Mouse (Mus musculus) adrenal gland, adult 18-20 months (tissue): ENCODE data around the gene Gnmt. TPM values are rescaled to one million over a fixed set of nuclear protein-coding genes. Genes with fewer than 3 reads are reported as not detected.

Experiments used
- total RNA-seq, 2 experiments: library from RNA; stranded (reverse); gene quantifications; 1 replicate in 1 of 2; 2 replicates in 1 of 2; pipeline ENCODE4 v1.2.3; 2021

The Gnmt gene
- total RNA-seq, 2 experiments from 2014 or later = 1.2 to 2.0 TPM

Other genes with a start within 250 kb of the Gnmt start
- gene Ttbk1, start 241.5 kb downstream of the Gnmt start, total RNA-seq = 1 to 10 TPM in 1 of 2 experiments, under 1 TPM in 1; 0.96 to 1.0 TPM
- 1 to 10 TPM; 3.2 to 6.0 TPM for gene Dnph1, start 232.5 kb downstream of the Gnmt start, total RNA-seq
- gene Cul9, start 182.8 kb downstream of the Gnmt start, total RNA-seq = 10 to 100 TPM; 24.8 to 30.1 TPM
- 10 to 100 TPM; 40.8 to 66.6 TPM for gene Srf, start 173.0 kb downstream of the Gnmt start, total RNA-seq
- gene Ptk7, start 99.7 kb downstream of the Gnmt start, total RNA-seq = 1 to 10 TPM; 2.7 to 5.8 TPM
- gene Klc4, start 83.1 kb downstream of the Gnmt start, total RNA-seq = 10 to 100 TPM; 35.8 to 47.6 TPM
- 10 to 100 TPM; 97.8 to 99.8 TPM for gene Mrpl2, start 82.9 kb downstream of the Gnmt start, total RNA-seq
- 10 to 100 TPM; 32.1 to 36.3 TPM for gene Cul7, start 78.8 kb downstream of the Gnmt start, total RNA-seq
- gene Rrp36, start 54.8 kb downstream of the Gnmt start, total RNA-seq = 10 to 100 TPM; 25.9 to 29.8 TPM
- 100 to 1,000 TPM; 100 to 107 TPM for gene Mea1, start 50.4 kb downstream of the Gnmt start, total RNA-seq
- 10 to 100 TPM; 47.6 to 69.9 TPM for gene Klhdc3, start 48.3 kb downstream of the Gnmt start, total RNA-seq
- gene Ppp2r5d, start 24.1 kb downstream of the Gnmt start, total RNA-seq = 10 to 100 TPM; 40.2 to 46.5 TPM
- 10 to 100 TPM; 64.1 to 70.7 TPM for gene Pex6, start 17.7 kb downstream of the Gnmt start, total RNA-seq
- 10 to 100 TPM; 44.8 to 55.9 TPM for gene Cnpy3, start 23.0 kb upstream of the Gnmt start, total RNA-seq
- gene Ptcra, start 34.5 kb upstream of the Gnmt start, total RNA-seq = not detected
- gene 2310039H08Rik, start 43.5 kb upstream of the Gnmt start, total RNA-seq = 10 to 100 TPM; 39.6 to 63.0 TPM
- gene Rpl7l1, start 53.5 kb upstream of the Gnmt start, total RNA-seq = 100 to 1,000 TPM in 1 of 2 experiments, 10 to 100 TPM in 1; 93.5 to 103 TPM
- 10 to 100 TPM; 16.7 to 18.2 TPM for gene Bicral, start 129.3 kb upstream of the Gnmt start, total RNA-seq
- 10 to 100 TPM; 19.6 to 23.9 TPM for gene Tbcc, start 161.5 kb upstream of the Gnmt start, total RNA-seq
- not detected for gene Prph2, start 181.3 kb upstream of the Gnmt start, total RNA-seq